Mouse (Mus musculus) urinary bladder, postnatal 25 days (tissue): Measurements from ENCODE around the gene Vipas39.
"Not testable (repeated sequence)": the region's sequence is repeated elsewhere in the genome, so short reads cannot be mapped to it uniquely, and the experiment has no call there.

Source experiments
- DNase-seq: peaks from one replicate; pipeline ENCODE4 v3.0.0; 2022; ENCODE audit warnings: low spot score

Vipas39 gene

GRCm38 (mm10) chr12:87266108-87266826 is at the start of gene Vipas39, which contains the start of gene Ahsa1:
Vipas39 (minus strand) TSS chr12:87266256.
Ahsa1 (plus strand) TSS chr12:87266479.
- peak; percentile 64 for DNase-seq

- DNase-seq: no peak
These were observed 47.0 kb upstream of the Vipas39 start for GRCm38 (mm10) chr12:87313098-87313497.

- not testable (repeated sequence) for DNase-seq
These were observed 40.5 kb upstream of the Vipas39 start for GRCm38 (mm10) chr12:87306584-87306844.

GRCm38 (mm10) chr12:87305767-87306583 is 39.9 kb upstream of the Vipas39 start:
- DNase-seq: no peak

- DNase-seq: no peak
These were observed 35.1 kb upstream of the Vipas39 start for GRCm38 (mm10) chr12:87301189-87301588.

- DNase-seq: no peak
These were observed 34.3 kb upstream of the Vipas39 start for GRCm38 (mm10) chr12:87300441-87300690.

- DNase-seq: peak; percentile 19
These were observed 33.8 kb upstream of the Vipas39 start, which contains the start of gene Ism2 for GRCm38 (mm10) chr12:87299657-87300440. Ism2 (minus strand) TSS chr12:87299705.

GRCm38 (mm10) chr12:87299037-87299656 is 33.1 kb upstream of the Vipas39 start:
- no peak for DNase-seq

GRCm38 (mm10) chr12:87293934-87294333 is 27.9 kb upstream of the Vipas39 start:
- DNase-seq: no peak

GRCm38 (mm10) chr12:87289100-87289499 is 23.0 kb upstream of the Vipas39 start:
- DNase-seq: no peak

GRCm38 (mm10) chr12:87284726-87285125 is 18.7 kb upstream of the Vipas39 start:
- no peak for DNase-seq

GRCm38 (mm10) chr12:87284268-87284667 is 18.2 kb upstream of the Vipas39 start:
- no peak for DNase-seq

- DNase-seq: no peak
These were observed 17.6 kb upstream of the Vipas39 start for GRCm38 (mm10) chr12:87283706-87284105.

GRCm38 (mm10) chr12:87282743-87283142 is 16.7 kb upstream of the Vipas39 start:
- no peak for DNase-seq

GRCm38 (mm10) chr12:87281766-87282165 is 15.7 kb upstream of the Vipas39 start:
- DNase-seq: no peak

- no peak for DNase-seq
These were observed 13.8 kb upstream of the Vipas39 start for GRCm38 (mm10) chr12:87279879-87280278.

GRCm38 (mm10) chr12:87279350-87279749 is 13.3 kb upstream of the Vipas39 start:
- DNase-seq: no peak

- no peak for DNase-seq
These were observed 12.2 kb upstream of the Vipas39 start for GRCm38 (mm10) chr12:87278118-87278730.

GRCm38 (mm10) chr12:87277251-87277650 is 11.2 kb upstream of the Vipas39 start:
- DNase-seq: not testable (repeated sequence)

GRCm38 (mm10) chr12:87274853-87275831 is 9.1 kb upstream of the Vipas39 start:
- no peak for DNase-seq

GRCm38 (mm10) chr12:87267682-87268081 is 1.6 kb upstream of the Vipas39 start:
- DNase-seq: peak; percentile 11
